Mouse (Mus musculus): ENCODE data around the gene Heyl. TPM values are rescaled to one million over a fixed set of nuclear protein-coding genes. Genes with fewer than 3 reads are reported as not detected.
"Not testable (repeated sequence)": the region's sequence is repeated elsewhere in the genome, so short reads cannot be mapped to it uniquely, and the experiment has no call there.

The Heyl gene
- polyA plus RNA-seq, 1 experiment from 2014 or later, result 13.0 TPM

GRCm38 (mm10) chr4:123254617-123255016 is 21.3 kb downstream of the Heyl start:
- peaks cover 12% of the 10 kb centered on the region for H3K4me1 ChIP-seq (replicated peaks)
- WGBS, result 16% methylated on average over 5 of the region's 5 CpGs
- no peak overlapping the region for H3K27ac ChIP-seq
- no peaks in the 10 kb centered on the region for H3K36me3 ChIP-seq
- H3K9me3 ChIP-seq (replicated peaks), result no peaks in the 10 kb centered on the region
- no peak for ATAC-seq (replicated peaks; ENCODE audit: insufficient number of reproducible peaks, insufficient read depth, low FRiP score, low read depth)
- H3K4me3 ChIP-seq, result no peak overlapping the region
- no peaks in the 10 kb centered on the region for H3K27me3 ChIP-seq
- no peak overlapping the region for H3K4me2 ChIP-seq
- no peak overlapping the region for H3K9ac ChIP-seq

- H3K4me1 ChIP-seq (replicated peaks), result peaks cover 14% of the 10 kb centered on the region
- 0 out of 2 replicates have a peak overlapping the region, but pooled peaks have one; percentile 13 for H3K27ac ChIP-seq
- peak; percentile 87 for ATAC-seq (replicated peaks; ENCODE audit: insufficient number of reproducible peaks, insufficient read depth, low FRiP score, low read depth)
- H3K36me3 ChIP-seq, result no peaks in the 10 kb centered on the region
- H3K4me3 ChIP-seq, result no peak overlapping the region
- WGBS, result 19% methylated on average over 8 of the region's 8 CpGs
- no peaks in the 10 kb centered on the region for H3K27me3 ChIP-seq
- no peak overlapping the region for H3K9ac ChIP-seq
- no peaks in the 10 kb centered on the region for H3K9me3 ChIP-seq (replicated peaks)
- H3K4me2 ChIP-seq, result peak overlapping the region; percentile 10; the same call in 1 of the 2 replicates
Measured at GRCm38 (mm10) chr4:123260071-123260746, 26.9 kb downstream of the Heyl start.

- Histone ChIP-seq H3K9ac (no peak within 1 kb of the TSS), H3K4me2 (no peak within 1 kb of the TSS), H3K27me3 (no peaks in the 10 kb centered on the region), H3K9me3 (replicated peaks) (no peaks in the 10 kb centered on the region), H3K36me3 (no peaks in the 10 kb centered on the region), H3K4me3 (no peak within 1 kb of the TSS), H3K4me1 (replicated peaks) (peaks cover 14% of the 10 kb centered on the region), H3K27ac (no peak within 1 kb of the TSS)
- WGBS, result 63% methylated on average over 5 of the region's 5 CpGs
- no peak for ATAC-seq (replicated peaks; ENCODE audit: insufficient number of reproducible peaks, insufficient read depth, low FRiP score, low read depth)
Measured at GRCm38 (mm10) chr4:123261721-123262401, 28.5 kb downstream of the Heyl start, which contains the start of gene Pabpc4. Gene Pabpc4, plus strand, starts transcription at chr4:123262351.

GRCm38 (mm10) chr4:123271063-123271462 is 37.7 kb downstream of the Heyl start:
- Histone ChIP-seq H3K27me3 (no peaks in the 10 kb centered on the region), H3K9me3 (replicated peaks) (no peaks in the 10 kb centered on the region), H3K9ac (no peak overlapping the region), H3K4me1 (replicated peaks) (no peaks in the 10 kb centered on the region; the same call in 1 of the 2 replicates), H3K36me3 (no peaks in the 10 kb centered on the region), H3K4me3 (no peak overlapping the region), H3K27ac (no peak overlapping the region), H3K4me2 (no peak overlapping the region)
- WGBS, result 84% methylated on average over 3 of the region's 3 CpGs
- no peak for ATAC-seq (replicated peaks; ENCODE audit: insufficient number of reproducible peaks, insufficient read depth, low FRiP score, low read depth)

- H3K9ac ChIP-seq, result no peak overlapping the region
- no peak overlapping the region for H3K4me2 ChIP-seq
- no peak for ATAC-seq (replicated peaks; ENCODE audit: insufficient number of reproducible peaks, insufficient read depth, low FRiP score, low read depth)
- no peaks in the 10 kb centered on the region for H3K36me3 ChIP-seq
- no peaks in the 10 kb centered on the region for H3K27me3 ChIP-seq
- peaks cover 13% of the 10 kb centered on the region for H3K4me1 ChIP-seq (replicated peaks)
- 55% methylated on average over 3 of the region's 3 CpGs for WGBS
- H3K27ac ChIP-seq, result no peak overlapping the region
- H3K9me3 ChIP-seq (replicated peaks), result no peaks in the 10 kb centered on the region
- no peak overlapping the region for H3K4me3 ChIP-seq
Measured at GRCm38 (mm10) chr4:123280117-123280516, 46.8 kb downstream of the Heyl start.

GRCm38 (mm10) chr4:123282500-123282899 is 49.1 kb downstream of the Heyl start:
- peak overlapping the region; percentile 89 for H3K27ac ChIP-seq
- no peaks in the 10 kb centered on the region for H3K27me3 ChIP-seq
- H3K9me3 ChIP-seq (replicated peaks), result no peaks in the 10 kb centered on the region
- H3K9ac ChIP-seq, result peak overlapping the region; percentile 57
- peaks cover 37% of the 10 kb centered on the region for H3K4me1 ChIP-seq (replicated peaks)
- ATAC-seq (replicated peaks; ENCODE audit: insufficient number of reproducible peaks, insufficient read depth, low FRiP score, low read depth), result peak; percentile 92
- peak overlapping the region; percentile 57 for H3K4me3 ChIP-seq
- WGBS, result under 1% methylated on average over 25 of the region's 25 CpGs
- peak overlapping the region; percentile 85 for H3K4me2 ChIP-seq
- H3K36me3 ChIP-seq, result peaks cover 8% of the 10 kb centered on the region

- Histone ChIP-seq H3K27ac (peak overlapping the region; percentile 89), H3K9ac (peak overlapping the region; percentile 57), H3K4me2 (peak overlapping the region; percentile 85), H3K4me3 (peak overlapping the region; percentile 57), H3K36me3 (peaks cover 12% of the 10 kb centered on the region), H3K4me1 (replicated peaks) (peaks cover 40% of the 10 kb centered on the region)
- WGBS, result 0% methylated on average over 51 of the region's 55 CpGs
- not testable (repeated sequence) for H3K27me3 ChIP-seq; H3K9me3 ChIP-seq (replicated peaks)
- ATAC-seq (replicated peaks; ENCODE audit: insufficient number of reproducible peaks, insufficient read depth, low FRiP score, low read depth), result peak; percentile 37; the same call in 1 of the 2 replicates
Measured at GRCm38 (mm10) chr4:123282915-123283674, 49.7 kb downstream of the Heyl start.

- H3K36me3 ChIP-seq, result peaks cover 17% of the 10 kb centered on the region
- peaks cover 42% of the 10 kb centered on the region for H3K4me1 ChIP-seq (replicated peaks)
- peak overlapping the region; percentile 57 for H3K4me3 ChIP-seq
- WGBS, result under 1% methylated on average over 14 of the region's 15 CpGs
- H3K27ac ChIP-seq, result peak overlapping the region; percentile 89
- not testable (repeated sequence) for H3K9me3 ChIP-seq (replicated peaks); ATAC-seq (replicated peaks; ENCODE audit: insufficient number of reproducible peaks, insufficient read depth, low FRiP score, low read depth); H3K27me3 ChIP-seq
- peak overlapping the region; percentile 57 for H3K9ac ChIP-seq
- H3K4me2 ChIP-seq, result peak overlapping the region; percentile 85
Measured at GRCm38 (mm10) chr4:123283675-123284064, 50.3 kb downstream of the Heyl start.

GRCm38 (mm10) chr4:123284731-123285624 is 51.6 kb downstream of the Heyl start:
- Histone ChIP-seq H3K4me2 (peak overlapping the region; percentile 85), H3K4me3 (peak overlapping the region; percentile 57), H3K4me1 (replicated peaks) (peaks cover 42% of the 10 kb centered on the region), H3K27me3 (no peaks in the 10 kb centered on the region), H3K9ac (peak overlapping the region; percentile 57), H3K9me3 (replicated peaks) (no peaks in the 10 kb centered on the region), H3K27ac (peak overlapping the region; percentile 89), H3K36me3 (peaks cover 31% of the 10 kb centered on the region)
- WGBS, result 48% methylated on average over 6 of the region's 6 CpGs
- ATAC-seq (replicated peaks; ENCODE audit: insufficient number of reproducible peaks, insufficient read depth, low FRiP score, low read depth), result 0 out of 2 replicates have a peak, but pooled peaks have one; percentile 37

GRCm38 (mm10) chr4:123286790-123287189 is 53.4 kb downstream of the Heyl start:
- ATAC-seq (replicated peaks; ENCODE audit: insufficient number of reproducible peaks, insufficient read depth, low FRiP score, low read depth), result no peak
- no peak overlapping the region for H3K9ac ChIP-seq
- WGBS, result 66% methylated on average over 2 of the region's 2 CpGs
- peak overlapping the region; percentile 85 for H3K4me2 ChIP-seq
- H3K36me3 ChIP-seq, result peaks cover 47% of the 10 kb centered on the region
- H3K27me3 ChIP-seq, result no peaks in the 10 kb centered on the region
- peaks cover 42% of the 10 kb centered on the region for H3K4me1 ChIP-seq (replicated peaks)
- no peaks in the 10 kb centered on the region for H3K9me3 ChIP-seq (replicated peaks)
- no peak overlapping the region for H3K27ac ChIP-seq
- no peak overlapping the region for H3K4me3 ChIP-seq
